Mouse (Mus musculus) layer of hippocampus, postnatal 14 days (tissue): ENCODE measurements around the gene Tyrobp. TPM values are rescaled to one million over a fixed set of nuclear protein-coding genes. Genes with fewer than 3 reads are reported as not detected.

Experiments
- DNase-seq, 2 experiments: peaks; one replicate each; pipeline ENCODE4 v3.0.0; 2021 to 2022; ENCODE audit warnings: low spot score in 2 of 2, mixed read lengths in 1 of 2
- total RNA-seq, 2 experiments: library from RNA; stranded (reverse); gene quantifications; 2 replicates each; pipeline ENCODE4 v1.2.3; 2021

The Tyrobp gene
- total RNA-seq, 2 experiments from 2014 or later, result 26.7 to 30.1 TPM

- DNase-seq, result no peak
These were observed 45.9 kb downstream of the Tyrobp start for GRCm38 (mm10) chr7:30459484-30459883.

- no peak for DNase-seq
These were observed 50.0 kb downstream of the Tyrobp start for GRCm38 (mm10) chr7:30463568-30463967.

- no peak for DNase-seq
These were observed 50.4 kb downstream of the Tyrobp start for GRCm38 (mm10) chr7:30463996-30464395.

- DNase-seq, result no peak
These were observed 51.3 kb downstream of the Tyrobp start for GRCm38 (mm10) chr7:30464816-30465300.

Other genes starting within 250 kb of the Tyrobp start
- gene Zfp146, start 244.0 kb upstream of the Tyrobp start, total RNA-seq, result 10 to 100 TPM; 48.4 to 52.6 TPM
- gene Cox7a1, start 229.6 kb upstream of the Tyrobp start, total RNA-seq, result 1 to 10 TPM; 6.2 to 8.6 TPM
- gene Capns1, start 214.9 kb upstream of the Tyrobp start, total RNA-seq, result 100 to 1,000 TPM; 206 to 239 TPM
- 10 to 100 TPM; 53.9 to 58.0 TPM for gene Polr2i, start 181.8 kb upstream of the Tyrobp start, total RNA-seq
- gene Tbcb, start 181.5 kb upstream of the Tyrobp start, total RNA-seq, result 100 to 1,000 TPM; 135 to 139 TPM
- not detected for gene Ovol3, start 178.0 kb upstream of the Tyrobp start, total RNA-seq
- under 1 TPM; 0.35 to 0.67 TPM for gene Thap8, start 133.7 kb upstream of the Tyrobp start, total RNA-seq
- 1 to 10 TPM; 2.7 to 3.0 TPM for gene Wdr62, start 133.3 kb upstream of the Tyrobp start, total RNA-seq
- gene Clip3, start 122.0 kb upstream of the Tyrobp start, total RNA-seq, result 100 to 1,000 TPM; 501 to 515 TPM
- gene Alkbh6, start 105.0 kb upstream of the Tyrobp start, total RNA-seq, result 10 to 100 TPM; 41.6 to 45.9 TPM
- gene Syne4, start 99.0 kb upstream of the Tyrobp start, total RNA-seq, result 1 to 10 TPM; 4.2 to 5.8 TPM
- gene E130208F15Rik, start 92.0 kb upstream of the Tyrobp start, total RNA-seq, result under 1 TPM; 0.43 to 0.74 TPM
- 1 to 10 TPM; 7.8 to 8.9 TPM for gene Sdhaf1, start 89.9 kb upstream of the Tyrobp start, total RNA-seq
- gene Lrfn3, start 51.0 kb upstream of the Tyrobp start, total RNA-seq, result 10 to 100 TPM; 32.5 to 35.5 TPM
- gene Hcst, start 6.1 kb downstream of the Tyrobp start, total RNA-seq, result not detected
- 1 to 10 TPM; 3.7 to 3.8 TPM for gene Nfkbid, start 8.0 kb downstream of the Tyrobp start, total RNA-seq
- 100 to 1,000 TPM; 981 to 987 TPM for gene Aplp1, start 31.8 kb downstream of the Tyrobp start, total RNA-seq
- 10 to 100 TPM in 1 of 2 experiments, 1 to 10 TPM in 1; 8.5 to 15.5 TPM for gene Kirrel2, start 43.9 kb downstream of the Tyrobp start, total RNA-seq
- gene Nphs1, start 44.6 kb downstream of the Tyrobp start, total RNA-seq, result 1 to 10 TPM; 1.2 to 1.3 TPM
- not detected for gene Prodh2, start 79.9 kb downstream of the Tyrobp start, total RNA-seq
- 100 to 1,000 TPM; 160 to 163 TPM for gene Arhgap33, start 121.3 kb downstream of the Tyrobp start, total RNA-seq
- gene Hspb6, start 138.4 kb downstream of the Tyrobp start, total RNA-seq, result 1 to 10 TPM; 6.2 to 6.6 TPM
- 1 to 10 TPM; 4.9 to 5.9 TPM for gene Proser3, start 138.5 kb downstream of the Tyrobp start, total RNA-seq
- 10 to 100 TPM; 34.1 to 43.4 TPM for gene Lin37, start 146.1 kb downstream of the Tyrobp start, total RNA-seq
- gene U2af1l4, start 149.5 kb downstream of the Tyrobp start, total RNA-seq, result 10 to 100 TPM; 57.4 to 62.5 TPM
- 1 to 10 TPM; 4.7 to 5.3 TPM for gene Gm49396, start 149.6 kb downstream of the Tyrobp start, total RNA-seq
- 10 to 100 TPM; 77.0 to 84.1 TPM for gene Psenen, start 149.9 kb downstream of the Tyrobp start, total RNA-seq
- gene Igflr1, start 151.7 kb downstream of the Tyrobp start, total RNA-seq, result 1 to 10 TPM; 2.1 to 3.7 TPM
- gene Kmt2b, start 175.0 kb downstream of the Tyrobp start, total RNA-seq, result 10 to 100 TPM; 46.1 to 54.4 TPM
- not detected for gene Zbtb32, start 185.1 kb downstream of the Tyrobp start, total RNA-seq
- under 1 TPM in 1 of 2 experiments, not detected in 1; 0.52 TPM for gene Upk1a, start 199.1 kb downstream of the Tyrobp start, total RNA-seq
- gene Cox6b1, start 212.4 kb downstream of the Tyrobp start, total RNA-seq, result 100 to 1,000 TPM; 793 to 817 TPM
- not detected for gene Etv2, start 222.1 kb downstream of the Tyrobp start, total RNA-seq
- gene Rbm42, start 236.6 kb downstream of the Tyrobp start, total RNA-seq, result 10 to 100 TPM; 70.4 to 75.5 TPM